Mouse (Mus musculus) A20 (cell line): ENCODE data around the gene Il31ra.
A peak's percentile ranks its signal among the peaks of the same experiment; 100 is the strongest.

ENCODE experiments used
- DNase-seq: peaks from one replicate; pipeline ENCODE4 v3.0.0-alpha.2; 2011; ENCODE audit warnings: low read depth, low spot score

The Il31ra gene

DNA sequence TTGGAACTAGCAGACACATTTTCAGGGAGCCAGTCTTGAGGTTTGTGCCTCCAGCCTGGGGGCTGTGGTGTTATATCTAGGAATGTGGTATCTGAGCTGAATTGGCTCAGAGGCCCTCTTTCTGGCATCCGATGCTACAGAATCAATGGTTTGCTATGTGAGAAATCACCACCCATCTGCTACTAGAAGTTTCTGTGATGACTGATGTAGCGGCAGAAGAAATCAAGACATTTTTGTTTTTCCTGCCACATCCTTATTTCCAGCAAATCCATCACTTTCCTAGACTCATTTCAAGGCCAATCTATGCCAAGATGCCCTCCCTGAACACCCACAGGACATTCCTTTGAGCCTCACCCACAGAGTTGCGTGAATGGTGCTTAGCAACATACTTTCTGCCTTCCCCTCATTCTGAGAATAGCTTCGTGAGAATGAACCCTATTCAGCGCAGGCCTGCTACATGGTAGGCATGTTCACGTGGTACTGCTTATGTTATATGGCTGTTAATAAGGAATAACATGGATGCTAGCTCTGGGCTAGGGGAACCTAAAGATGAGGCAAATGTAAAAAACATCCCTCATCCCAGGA lies 33.5 kb downstream of the Il31ra start:
- no peak for DNase-seq

DNA sequence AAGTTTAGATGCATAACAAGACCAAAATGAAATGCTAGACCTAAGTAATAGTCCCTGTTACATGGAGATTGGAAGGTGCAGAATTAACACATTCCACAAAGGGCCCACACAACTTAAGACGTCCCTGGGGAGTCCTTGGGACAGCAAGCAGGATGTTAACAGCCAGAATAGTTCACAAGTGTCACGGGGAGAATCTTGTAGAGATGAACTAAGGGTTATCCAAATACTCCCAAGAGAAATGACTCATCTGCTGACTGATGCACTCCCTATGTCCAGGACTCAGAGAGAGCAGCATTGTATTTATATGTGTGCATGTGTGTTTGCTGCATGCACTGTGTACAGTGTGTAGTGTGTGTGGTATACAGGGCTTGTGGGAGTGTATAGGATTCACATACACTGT lies 37.7 kb downstream of the Il31ra start:
- no peak for DNase-seq

DNA sequence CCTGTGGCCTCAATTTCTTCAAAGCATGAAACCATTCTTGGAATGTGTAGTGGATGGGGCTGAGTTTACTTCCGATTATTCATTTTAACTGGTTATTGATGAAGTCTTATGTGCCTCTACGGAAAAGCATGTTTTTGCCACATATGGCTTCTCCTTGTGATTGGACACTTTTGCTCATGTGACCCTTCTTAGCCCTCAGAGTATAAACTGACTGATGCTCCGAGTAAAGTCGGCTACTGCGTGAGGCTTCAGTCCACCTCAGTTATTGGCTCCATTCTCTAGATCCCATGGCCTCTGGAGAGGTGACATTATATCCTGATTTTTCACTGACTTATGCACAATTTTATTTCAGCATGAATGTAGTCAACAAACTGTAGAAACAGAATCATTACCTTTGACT lies 40.9 kb downstream of the Il31ra start:
- DNase-seq = no peak

GRCm38 (mm10) chr13:112551641-112552548 lies 42.3 kb downstream of the Il31ra start:
- DNase-seq = no peak

DNA sequence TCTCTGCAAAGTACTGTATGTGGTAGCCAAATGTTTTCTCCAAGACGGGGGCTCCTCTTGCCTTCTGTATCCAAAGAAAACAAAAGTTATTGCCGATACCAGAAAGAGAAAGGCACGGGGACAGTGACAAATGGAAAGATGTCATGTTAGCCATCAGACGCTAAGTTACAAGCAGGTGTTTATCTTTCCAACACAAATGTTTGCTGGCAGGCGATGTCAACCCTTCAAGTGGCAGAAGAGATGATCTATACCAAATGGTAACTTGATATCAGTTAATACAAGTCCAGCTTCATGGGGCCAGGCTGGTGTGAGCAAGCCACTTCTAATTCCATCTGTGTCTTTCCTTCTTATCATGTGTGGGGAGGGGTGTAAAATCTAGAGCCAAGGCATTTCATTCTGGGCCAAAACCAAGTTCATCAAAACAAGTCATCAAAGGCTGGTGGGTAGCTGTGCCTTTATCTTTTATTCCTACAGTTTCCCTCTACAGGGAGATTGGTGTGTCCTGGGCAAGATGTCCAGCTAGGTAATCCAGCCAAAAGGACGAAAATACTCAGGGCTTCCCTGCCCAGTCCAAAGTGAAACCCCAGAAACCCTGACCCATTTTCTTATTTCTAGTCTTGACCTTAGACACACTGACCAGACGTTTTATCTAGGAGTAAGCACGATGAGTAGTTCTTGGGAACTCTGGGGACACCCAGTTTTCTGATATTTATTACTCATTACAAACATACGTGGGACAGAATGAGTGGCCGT lies 52.8 kb downstream of the Il31ra start:
- DNase-seq = no peak

DNA sequence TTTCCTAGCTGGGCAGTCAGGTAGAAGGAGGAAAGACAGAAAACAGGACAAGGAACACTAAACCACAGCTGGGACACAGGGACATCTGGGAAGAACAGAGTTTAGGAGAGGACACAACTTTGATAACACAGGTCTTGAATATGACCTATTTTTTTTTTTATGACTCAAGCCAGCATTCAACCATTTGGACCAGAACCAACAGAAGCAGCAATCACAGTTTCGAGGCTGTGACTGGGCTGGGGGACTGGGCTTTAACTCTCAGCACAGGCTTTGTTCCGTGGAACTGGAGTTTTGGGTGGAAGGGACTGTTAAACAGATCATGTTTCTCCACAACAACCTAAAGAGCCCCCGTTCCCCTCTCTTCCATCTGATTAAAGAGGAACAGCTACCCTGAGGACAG lies 53.5 kb downstream of the Il31ra start:
- no peak for DNase-seq

DNA sequence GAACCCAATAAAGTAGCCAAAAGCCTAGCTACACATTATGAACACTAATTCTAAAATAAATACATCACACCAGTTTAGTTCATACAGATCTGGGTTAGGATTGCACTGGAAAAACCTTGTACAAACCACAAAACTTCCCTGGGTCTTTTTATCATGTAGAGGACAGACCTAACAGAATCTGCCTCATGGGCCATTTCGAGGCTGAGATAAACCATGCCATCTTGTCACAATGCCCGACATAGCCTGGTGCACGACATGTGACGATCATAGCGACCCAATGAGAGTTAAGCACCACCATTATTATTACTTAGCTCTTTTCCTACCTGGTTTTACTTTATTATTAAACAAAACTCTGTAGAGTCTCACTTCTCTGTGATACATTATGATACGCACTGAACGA lies 57.1 kb downstream of the Il31ra start:
- DNase-seq = no peak

DNA sequence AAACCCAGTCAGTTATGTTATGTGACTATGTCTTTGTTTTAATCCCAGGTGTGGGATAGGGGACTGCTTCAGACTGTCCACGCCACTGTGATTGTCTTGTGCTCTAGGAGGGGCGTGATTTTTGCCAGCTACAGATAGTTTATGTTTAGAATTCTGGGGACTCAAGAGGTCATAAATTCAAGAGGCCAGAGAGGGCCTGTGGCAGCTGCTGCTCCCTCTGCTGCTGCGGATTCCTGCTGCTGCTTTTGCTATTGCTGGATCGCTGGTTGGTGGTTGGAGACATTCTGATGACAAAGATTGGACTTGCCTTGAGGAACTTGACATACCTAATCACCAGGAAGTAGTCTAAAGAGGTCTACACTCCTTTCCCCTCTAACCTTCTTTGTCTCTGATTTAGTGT lies 57.5 kb downstream of the Il31ra start:
- no peak for DNase-seq

- no peak for DNase-seq
Observed at GRCm38 (mm10) chr13:112533556-112533955, 60.6 kb downstream of the Il31ra start.

GRCm38 (mm10) chr13:112532235-112532634 lies 61.9 kb downstream of the Il31ra start:
- no peak for DNase-seq

- peak; percentile 74 for DNase-seq
Observed at GRCm38 (mm10) chr13:112529893-112530292, 64.3 kb downstream of the Il31ra start.

DNA sequence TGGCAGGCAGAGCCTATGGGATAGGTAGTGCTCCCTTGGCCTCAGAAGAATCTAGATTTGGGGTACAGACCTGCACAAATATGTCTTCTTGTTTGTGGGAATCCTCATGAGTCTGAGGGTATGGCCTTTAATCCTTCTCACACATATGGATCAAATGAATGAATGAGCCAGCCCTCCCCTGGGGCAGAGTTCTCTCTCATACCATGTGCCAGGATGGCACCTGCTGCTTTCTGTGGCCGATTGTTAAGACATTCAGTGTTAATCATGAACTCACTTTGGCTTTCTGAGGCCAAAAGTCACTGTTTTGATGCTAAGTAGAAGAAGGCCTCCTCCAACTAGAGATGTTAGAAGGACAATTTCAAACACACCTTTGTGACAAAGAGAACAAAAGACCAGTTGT lies 67.0 kb downstream of the Il31ra start:
- DNase-seq = no peak

GRCm38 (mm10) chr13:112523346-112523970 lies 70.7 kb downstream of the Il31ra start:
- no peak for DNase-seq

GRCm38 (mm10) chr13:112522896-112523295 lies 71.3 kb downstream of the Il31ra start:
- no peak for DNase-seq

DNA sequence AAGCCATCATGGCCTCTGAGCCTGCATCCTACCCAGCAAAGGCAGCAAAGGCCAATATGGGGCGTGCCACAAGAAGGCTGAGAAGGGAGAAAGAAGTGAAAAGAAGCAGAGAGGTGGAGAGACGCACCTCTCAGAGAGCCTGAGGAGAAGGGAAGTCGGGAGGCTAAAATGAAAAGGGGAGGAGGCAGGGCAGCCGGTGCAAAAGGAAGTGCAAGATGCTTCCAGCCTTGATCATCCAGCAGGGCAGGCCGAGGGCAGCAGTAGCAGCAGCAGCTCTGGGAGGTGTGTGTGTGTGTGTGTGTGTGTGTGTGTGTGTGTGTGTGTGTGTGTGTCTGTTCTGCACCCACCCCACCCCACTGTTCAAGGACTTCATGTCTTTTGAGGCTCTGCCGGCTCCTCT lies 71.9 kb downstream of the Il31ra start:
- DNase-seq = no peak

GRCm38 (mm10) chr13:112514546-112514945 lies 79.6 kb downstream of the Il31ra start:
- no peak for DNase-seq

- DNase-seq = no peak
Observed at GRCm38 (mm10) chr13:112512824-112513223, 81.3 kb downstream of the Il31ra start.

- no peak for DNase-seq
Observed at GRCm38 (mm10) chr13:112511810-112512209, 82.3 kb downstream of the Il31ra start.

GRCm38 (mm10) chr13:112511261-112511660 lies 82.9 kb downstream of the Il31ra start:
- no peak for DNase-seq

GRCm38 (mm10) chr13:112510437-112511212 lies 83.5 kb downstream of the Il31ra start:
- peak; percentile 38 for DNase-seq

GRCm38 (mm10) chr13:112509465-112509864 lies 84.7 kb downstream of the Il31ra start:
- DNase-seq = peak; percentile 76
